8 mouse cellular contexts compared by ENCODE assay signal in genomic region chr10:51235586-51236575, GRCm38 (mm10).
DNase-seq lines count a peak whose midpoint lies in the region; ATAC-seq lines count a peak whose summit lies in the region.

No protein-coding gene starts in this region.

- H3K27me3 ChIP-seq in hindbrain, embryonic 13.5 days, result peaks cover 10% of the 10 kb centered on the region; the same call in 1 of the 2 replicates
- H3K27me3 ChIP-seq in limb, embryonic 12.5 days, result no peaks in the 10 kb centered on the region

- no peak overlapping the region for H3K9ac ChIP-seq in hindbrain, embryonic 13.5 days
- H3K9ac ChIP-seq in limb, embryonic 12.5 days (replicated peaks), result no peak overlapping the region

- no peak overlapping the region for H3K27ac ChIP-seq in hindbrain, embryonic 13.5 days
- peak overlapping the region; percentile 50; the same call in 1 of the 2 replicates for H3K27ac ChIP-seq in limb, embryonic 12.5 days

- no peaks in the 10 kb centered on the region for H3K9me3 ChIP-seq in hindbrain, embryonic 13.5 days
- H3K9me3 ChIP-seq in limb, embryonic 12.5 days, result no peaks in the 10 kb centered on the region

- no peak overlapping the region for H3K4me3 ChIP-seq in hindbrain, embryonic 13.5 days
- no peak overlapping the region for H3K4me3 ChIP-seq in limb, embryonic 12.5 days (replicated peaks)

- H3K4me1 ChIP-seq in hindbrain, embryonic 13.5 days (replicated peaks), result peaks cover 6% of the 10 kb centered on the region; the same call in 1 of the 2 replicates
- H3K4me1 ChIP-seq in limb, embryonic 12.5 days (replicated peaks), result peaks cover 7% of the 10 kb centered on the region; the same call in 1 of the 2 replicates

- WGBS in hindbrain, embryonic 13.5 days, result 32% methylated on average over 10 of the region's 10 CpGs
- 24% methylated on average over 10 of the region's 10 CpGs for WGBS in limb, embryonic 12.5 days

- peak; percentile 10 for DNase-seq in ES-CJ7 (ENCODE audit: low read depth, low spot score)
- peak; percentile 78 for DNase-seq in embryo, embryonic 11 days
- no peak for DNase-seq in gastrocnemius, adult 18-20 months (ENCODE audit: low spot score)
- no peak for DNase-seq in adrenal gland, postnatal 14 days
- no peak for DNase-seq in urinary bladder, postnatal 14 days (ENCODE audit: low spot score)

- peak; percentile 87 for ATAC-seq in hindbrain, embryonic 13.5 days (ENCODE audit: low FRiP score)
- no peak for ATAC-seq in limb, embryonic 12.5 days (ENCODE audit: insufficient number of reproducible peaks, insufficient read depth, low FRiP score, low TSS enrichment, low read depth)
- ATAC-seq in granulocyte monocyte progenitor cell, adult 5-6 weeks (replicated peaks; ENCODE audit: poor library complexity, severe bottlenecking), result no peak

- no peaks in the 10 kb centered on the region for H3K36me3 ChIP-seq in hindbrain, embryonic 13.5 days
- H3K36me3 ChIP-seq in limb, embryonic 12.5 days, result no peaks in the 10 kb centered on the region

- no peak overlapping the region for H3K4me2 ChIP-seq in hindbrain, embryonic 13.5 days
- no peak overlapping the region for H3K4me2 ChIP-seq in limb, embryonic 12.5 days

Comparison
In these comparisons a context has a peak if more than half of its experiments do, and no peak if none do; other contexts are left out.
1. DNase-seq: peak in ES-CJ7 (single experiment) and embryo, embryonic 11 days (single experiment); none in gastrocnemius, adult 18-20 months (single experiment), adrenal gland, postnatal 14 days (single experiment) and urinary bladder, postnatal 14 days (single experiment).